Mouse (Mus musculus): ENCODE measurements around the gene Trip12.

Trip12 gene

GRCm38 (mm10) chr1:84860360-84861254, 20.3 kb upstream of the Trip12 start:
- no peak for DNase-seq (ENCODE audit: low read depth, low spot score)

- no peak for DNase-seq (ENCODE audit: low read depth, low spot score)
These were observed 19.3 kb upstream of the Trip12 start for GRCm38 (mm10) chr1:84859597-84859996.

GRCm38 (mm10) chr1:84855756-84856155, 15.4 kb upstream of the Trip12 start:
- DNase-seq (ENCODE audit: low read depth, low spot score): no peak

GRCm38 (mm10) chr1:84854966-84855365, 14.7 kb upstream of the Trip12 start:
- DNase-seq (ENCODE audit: low read depth, low spot score): no peak

- no peak for DNase-seq (ENCODE audit: low read depth, low spot score)
These were observed 13.4 kb upstream of the Trip12 start for GRCm38 (mm10) chr1:84853721-84854120.

- DNase-seq (ENCODE audit: low read depth, low spot score): no peak
These were observed 11.4 kb upstream of the Trip12 start for GRCm38 (mm10) chr1:84851512-84852235.

GRCm38 (mm10) chr1:84850471-84850870, 10.2 kb upstream of the Trip12 start:
- DNase-seq (ENCODE audit: low read depth, low spot score): no peak

- no peak for DNase-seq (ENCODE audit: low read depth, low spot score)
These were observed 9.5 kb upstream of the Trip12 start for GRCm38 (mm10) chr1:84849804-84850203.

- no peak for DNase-seq (ENCODE audit: low read depth, low spot score)
These were observed 8.6 kb upstream of the Trip12 start for GRCm38 (mm10) chr1:84848801-84849455.

- no peak for DNase-seq (ENCODE audit: low read depth, low spot score)
These were observed 8.0 kb upstream of the Trip12 start for GRCm38 (mm10) chr1:84848335-84848734.

GRCm38 (mm10) chr1:84847698-84848097, 7.4 kb upstream of the Trip12 start:
- DNase-seq (ENCODE audit: low read depth, low spot score): no peak

GRCm38 (mm10) chr1:84843366-84843765, 3.0 kb upstream of the Trip12 start:
- no peak for DNase-seq (ENCODE audit: low read depth, low spot score)

GRCm38 (mm10) chr1:84841061-84841460, 745 bp upstream of the Trip12 start:
- DNase-seq (ENCODE audit: low read depth, low spot score): no peak

GRCm38 (mm10) chr1:84839309-84840017, 853 bp downstream of the Trip12 start, which contains the start of gene Fbxo36:
Fbxo36 (plus strand) TSS chr1:84839841.
- peak; percentile 88 for DNase-seq (ENCODE audit: low read depth, low spot score)

GRCm38 (mm10) chr1:84838621-84839151, 1.6 kb downstream of the Trip12 start:
- no peak for DNase-seq (ENCODE audit: low read depth, low spot score)

- DNase-seq (ENCODE audit: low read depth, low spot score): no peak
These were observed 2.2 kb downstream of the Trip12 start for GRCm38 (mm10) chr1:84838156-84838555.

- no peak for DNase-seq (ENCODE audit: low read depth, low spot score)
These were observed 2.7 kb downstream of the Trip12 start for GRCm38 (mm10) chr1:84837523-84838145.

GRCm38 (mm10) chr1:84825091-84825490, 15.2 kb downstream of the Trip12 start:
- no peak for DNase-seq (ENCODE audit: low read depth, low spot score)

- DNase-seq (ENCODE audit: low read depth, low spot score): no peak
These were observed 22.7 kb downstream of the Trip12 start for GRCm38 (mm10) chr1:84817596-84817995.

GRCm38 (mm10) chr1:84803788-84804187, 36.5 kb downstream of the Trip12 start:
- no peak for DNase-seq (ENCODE audit: low read depth, low spot score)

GRCm38 (mm10) chr1:84799166-84799565, 41.1 kb downstream of the Trip12 start:
- DNase-seq (ENCODE audit: low read depth, low spot score): no peak

Data from WW6 (cell line).